Mouse (Mus musculus): ENCODE data around the gene Gm16429.
"Not testable (repeated sequence)": the region's sequence is repeated elsewhere in the genome, so short reads cannot be mapped to it uniquely, and the experiment has no call there.

Gene Gm16429

DNA sequence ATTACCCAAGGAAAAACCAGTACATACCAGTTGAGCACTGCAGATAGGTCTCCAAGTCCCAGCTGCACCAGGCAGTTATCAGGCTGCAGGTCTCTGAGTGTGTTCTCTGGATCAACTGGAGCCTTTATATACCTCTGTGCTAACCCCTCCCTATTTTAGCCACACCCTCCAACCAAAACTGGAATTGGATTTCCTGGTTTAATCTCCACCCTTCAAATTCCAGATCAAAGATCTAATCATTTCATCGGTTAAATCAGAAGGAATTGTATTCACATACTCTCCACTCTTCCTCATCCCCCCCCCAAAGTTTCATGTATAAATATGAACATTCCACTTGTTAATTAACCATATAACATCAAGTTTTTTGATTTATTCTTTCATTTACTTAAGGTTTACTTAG lies at the start of gene Gm16429:
Gm16429 (minus strand) TSS at position 101 of the 400 bp plus-strand sequence.
- not testable (repeated sequence) for DNase-seq (ENCODE audit: low read depth, low spot score)
